Mouse (Mus musculus) kidney, adult 8-10 months (tissue): ENCODE measurements around the gene Lin9.

ENCODE experiments used
- DNase-seq, 2 experiments: peaks; one replicate each; pipeline ENCODE4 v3.0.0; 2022

Gene Lin9

GRCm38 (mm10) chr1:180707813-180708212, 66.9 kb downstream of the Lin9 start:
- no peak for DNase-seq

GRCm38 (mm10) chr1:180708935-180709776, 68.2 kb downstream of the Lin9 start:
- DNase-seq, result no peak

GRCm38 (mm10) chr1:180718756-180719155, 77.8 kb downstream of the Lin9 start:
- DNase-seq, result no peak

GRCm38 (mm10) chr1:180719483-180719882, 78.5 kb downstream of the Lin9 start:
- DNase-seq, result no peak

GRCm38 (mm10) chr1:180719951-180720689, 79.2 kb downstream of the Lin9 start:
- DNase-seq, result peak; percentile 56 to 89

GRCm38 (mm10) chr1:180722608-180723007, 81.7 kb downstream of the Lin9 start:
- no peak for DNase-seq

GRCm38 (mm10) chr1:180723701-180724238, 82.8 kb downstream of the Lin9 start:
- DNase-seq, result no peak

- peak; percentile 90 to 92 for DNase-seq
Measured at GRCm38 (mm10) chr1:180725704-180726179, 84.8 kb downstream of the Lin9 start, which contains the start of gene Acbd3. TSS of gene Acbd3 (plus strand) at chr1:180726043.

GRCm38 (mm10) chr1:180726183-180726582, 85.2 kb downstream of the Lin9 start:
- DNase-seq, result peak in 1 of 2 experiments; percentile 19

GRCm38 (mm10) chr1:180729231-180729630, 88.3 kb downstream of the Lin9 start:
- DNase-seq, result no peak
